Mouse (Mus musculus): ENCODE measurements at regions not wholly inside any gene's neighbourhood (a gene's known extent, or its start where the extent isn't known, plus 50 kb on each side); places are given as distances from the start of the nearest gene placed in this dataset.

DNA sequence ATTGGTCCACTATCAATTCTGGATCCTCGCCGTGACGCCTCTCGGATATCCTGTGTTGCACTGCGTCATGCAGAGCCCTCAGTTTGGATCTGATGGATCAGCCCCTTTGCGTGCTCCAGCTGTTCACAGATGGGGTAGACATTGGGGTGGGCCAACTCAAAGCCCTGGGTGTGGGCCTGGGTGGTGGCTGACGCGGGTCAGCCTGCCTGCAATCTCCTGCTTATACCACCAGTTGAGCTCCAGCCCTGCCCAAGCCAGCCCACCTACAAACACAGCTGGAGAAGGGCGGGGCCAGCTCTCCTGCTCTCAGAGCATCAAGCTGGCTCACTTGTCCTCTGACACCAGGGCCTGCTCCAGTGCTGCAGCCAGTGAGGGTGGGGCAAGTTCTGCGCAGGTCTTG is 73.1 kb downstream of the Rps15a start:
- ATAC-seq: no peak
- Histone ChIP-seq H3K27me3 (replicated peaks) (no peaks in the 10 kb centered on the region), H3K4me1 (no peaks in the 10 kb centered on the region), H3K4me2 (no peak overlapping the region), H3K9me3 (replicated peaks) (no peaks in the 10 kb centered on the region), H3K27ac (no peak overlapping the region), H3K4me3 (no peak overlapping the region), H3K36me3 (no peaks in the 10 kb centered on the region), H3K9ac (no peak overlapping the region)
- 52% methylated on average over 10 of the region's 10 CpGs for WGBS (ENCODE audit: insufficient replicate concordance)

DNA sequence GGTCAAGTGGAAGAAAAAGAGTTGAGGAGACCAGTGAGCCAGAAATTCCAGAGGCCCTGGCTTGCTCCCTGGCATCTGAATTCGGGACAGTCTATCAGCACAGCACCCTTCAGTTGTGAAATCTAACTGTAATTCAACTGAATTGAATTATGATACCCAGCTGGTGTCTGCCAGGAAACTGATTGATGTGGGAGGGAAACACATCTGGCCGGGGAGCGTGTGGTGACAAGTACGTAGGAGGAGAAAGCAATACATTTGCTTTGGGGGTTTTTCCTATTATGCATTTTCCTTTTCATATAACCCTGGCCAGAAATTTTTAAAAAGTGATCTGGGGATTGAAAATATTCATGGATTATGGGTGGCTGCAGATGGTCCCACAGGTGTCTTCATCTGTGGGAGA is 76.1 kb downstream of the Rps15a start:
- 72% methylated on average over 4 of the region's 4 CpGs for WGBS (ENCODE audit: insufficient replicate concordance)
- H3K4me2 ChIP-seq: no peak overlapping the region
- no peak for ATAC-seq
- no peak overlapping the region for H3K9ac ChIP-seq
- H3K4me1 ChIP-seq: no peaks in the 10 kb centered on the region
- no peak overlapping the region for H3K4me3 ChIP-seq
- no peak overlapping the region for H3K27ac ChIP-seq
- H3K9me3 ChIP-seq (replicated peaks): no peaks in the 10 kb centered on the region
- H3K36me3 ChIP-seq: no peaks in the 10 kb centered on the region
- H3K27me3 ChIP-seq (replicated peaks): no peaks in the 10 kb centered on the region

DNA sequence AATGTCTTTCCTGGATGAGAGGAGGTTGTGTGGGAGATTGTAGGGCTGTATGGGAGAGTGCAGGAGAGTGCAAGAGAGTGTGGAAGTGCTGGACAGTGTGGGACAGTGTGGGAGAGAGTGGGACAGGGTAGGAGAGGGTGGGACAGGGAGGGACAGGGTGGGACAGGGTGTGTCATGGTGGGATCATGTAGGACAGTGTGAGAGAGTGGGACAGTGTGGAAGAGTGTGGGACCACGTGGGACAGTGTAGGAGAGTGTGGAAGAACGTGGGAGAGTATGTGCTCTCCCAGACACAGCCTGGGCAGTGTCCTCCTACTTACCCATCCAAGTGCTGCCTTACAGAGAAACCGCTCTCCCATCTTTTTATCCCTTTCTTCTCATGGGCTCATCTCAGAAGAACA is 78.9 kb downstream of the Rps15a start:
- H3K36me3 ChIP-seq: no peaks in the 10 kb centered on the region
- no peak for ATAC-seq
- no peaks in the 10 kb centered on the region for H3K4me1 ChIP-seq
- no peak overlapping the region for H3K9ac ChIP-seq
- no peak overlapping the region for H3K27ac ChIP-seq
- no peaks in the 10 kb centered on the region for H3K27me3 ChIP-seq (replicated peaks)
- no peak overlapping the region for H3K4me2 ChIP-seq
- WGBS (ENCODE audit: insufficient replicate concordance): 40% methylated on average over 3 of the region's 3 CpGs
- no peak overlapping the region for H3K4me3 ChIP-seq
- no peaks in the 10 kb centered on the region for H3K9me3 ChIP-seq (replicated peaks)

DNA sequence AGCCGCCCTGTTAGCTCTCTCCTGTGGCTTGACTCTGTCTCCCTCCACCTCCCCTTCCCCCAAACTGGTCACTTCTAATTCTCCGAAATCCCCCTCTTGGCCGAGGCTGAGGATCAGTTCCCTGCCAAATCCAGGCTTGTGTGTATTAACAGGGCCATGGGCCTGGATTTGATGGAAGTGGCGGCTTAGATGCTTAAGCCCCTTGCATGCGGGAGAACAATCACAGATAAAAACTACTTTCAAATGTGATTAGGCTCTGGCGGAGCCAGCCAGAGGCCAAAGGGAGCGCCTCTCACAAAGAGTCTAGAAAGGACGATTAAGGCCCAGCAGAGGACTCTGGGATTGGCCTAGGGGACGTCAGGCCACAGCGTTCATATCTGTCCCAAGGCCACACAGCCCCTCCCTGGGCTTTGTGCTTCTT is 89.9 kb downstream of the Rps15a start:
- 23% methylated on average over 10 of the region's 10 CpGs for WGBS (ENCODE audit: insufficient replicate concordance)
- Histone ChIP-seq H3K4me1 (no peaks in the 10 kb centered on the region), H3K27ac (no peak overlapping the region), H3K27me3 (replicated peaks) (no peaks in the 10 kb centered on the region), H3K9me3 (replicated peaks) (no peaks in the 10 kb centered on the region), H3K36me3 (no peaks in the 10 kb centered on the region), H3K4me2 (no peak overlapping the region), H3K9ac (no peak overlapping the region), H3K4me3 (no peak overlapping the region)
- ATAC-seq: no peak

DNA sequence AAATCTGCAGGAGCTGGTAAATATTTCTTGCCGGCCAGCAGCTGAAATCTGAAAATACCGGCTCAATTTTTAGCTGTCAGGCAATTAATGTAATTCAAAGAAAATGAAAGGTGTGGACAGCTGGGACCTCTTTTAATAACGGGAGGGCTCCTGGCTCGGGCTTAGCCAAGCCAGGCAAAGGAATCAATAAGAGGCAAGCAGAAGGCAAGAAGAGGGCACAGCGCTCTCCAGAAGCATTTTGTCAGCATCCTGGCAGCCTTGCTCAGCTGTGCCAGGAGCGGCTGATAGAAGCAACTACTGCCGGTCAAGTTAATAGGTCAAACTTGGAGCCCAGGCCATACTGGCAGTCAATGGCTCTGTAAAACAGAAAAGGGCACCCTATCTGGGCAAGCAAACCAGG is 111.4 kb downstream of the Rps15a start:
- no peaks in the 10 kb centered on the region for H3K27me3 ChIP-seq (replicated peaks)

DNA sequence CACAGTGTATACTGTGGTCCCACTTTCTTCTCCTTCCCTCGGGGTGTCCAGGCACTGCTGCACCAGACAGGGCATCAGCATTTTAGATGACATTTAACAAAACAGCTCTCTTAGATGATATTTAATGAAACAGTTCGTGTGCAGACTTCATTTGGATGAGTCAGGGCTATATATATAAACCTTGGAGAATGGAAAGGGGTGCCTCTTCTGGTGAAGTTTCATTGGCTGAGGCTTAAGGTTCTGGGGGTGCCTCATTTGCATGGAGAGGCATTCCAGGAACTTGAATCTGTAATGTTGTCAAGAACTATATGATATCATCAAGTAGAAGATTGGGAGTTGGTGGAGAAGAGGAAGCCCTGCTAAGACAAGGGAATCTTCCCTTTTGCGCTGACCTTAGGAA is 114.1 kb downstream of the Rps15a start:
- H3K4me1 ChIP-seq: no peaks in the 10 kb centered on the region
- H3K36me3 ChIP-seq: no peaks in the 10 kb centered on the region
- H3K9ac ChIP-seq: no peak overlapping the region
- no peak overlapping the region for H3K4me3 ChIP-seq
- H3K27ac ChIP-seq: no peak overlapping the region
- H3K4me2 ChIP-seq: no peak overlapping the region
- ATAC-seq: no peak
- H3K27me3 ChIP-seq (replicated peaks): no peaks in the 10 kb centered on the region
- WGBS (ENCODE audit: insufficient replicate concordance): 61% methylated on average over 3 of the region's 3 CpGs
- no peaks in the 10 kb centered on the region for H3K9me3 ChIP-seq (replicated peaks)

More for the DNA sequence above, 111.4 kb downstream of the Rps15a start:
- Histone ChIP-seq H3K36me3 (no peaks in the 10 kb centered on the region), H3K9ac (no peak overlapping the region), H3K4me1 (no peaks in the 10 kb centered on the region), H3K4me3 (no peak overlapping the region), H3K9me3 (replicated peaks) (no peaks in the 10 kb centered on the region), H3K27ac (no peak overlapping the region), H3K4me2 (no peak overlapping the region)
- WGBS (ENCODE audit: insufficient replicate concordance): 76% methylated on average over 7 of the region's 7 CpGs
- ATAC-seq: no peak

DNA sequence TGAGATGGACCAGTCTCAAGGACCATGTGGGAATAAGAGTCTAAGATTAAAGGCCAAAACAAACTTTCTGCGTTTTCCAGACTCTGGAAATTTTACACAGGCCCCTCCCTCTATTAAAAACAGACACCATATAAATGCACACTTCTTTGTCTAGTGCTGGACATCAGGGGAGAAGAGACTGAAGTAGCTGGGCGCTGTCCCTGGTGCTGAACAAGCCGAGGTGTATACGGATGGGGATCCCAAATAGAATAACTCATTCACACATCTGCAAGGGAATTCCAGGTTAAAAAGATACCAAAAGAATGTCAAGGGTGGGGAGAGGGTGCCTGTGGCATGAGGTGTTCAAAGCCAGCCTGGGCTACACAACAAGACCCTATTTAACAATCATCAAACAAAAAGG is 114.9 kb downstream of the Rps15a start:
- WGBS (ENCODE audit: insufficient replicate concordance): 6% methylated on average over 4 of the region's 4 CpGs
- Histone ChIP-seq H3K4me2 (no peak overlapping the region), H3K27ac (no peak overlapping the region), H3K27me3 (replicated peaks) (no peaks in the 10 kb centered on the region), H3K9me3 (replicated peaks) (no peaks in the 10 kb centered on the region), H3K4me1 (no peaks in the 10 kb centered on the region), H3K4me3 (no peak overlapping the region), H3K9ac (no peak overlapping the region), H3K36me3 (no peaks in the 10 kb centered on the region)
- ATAC-seq: no peak

DNA sequence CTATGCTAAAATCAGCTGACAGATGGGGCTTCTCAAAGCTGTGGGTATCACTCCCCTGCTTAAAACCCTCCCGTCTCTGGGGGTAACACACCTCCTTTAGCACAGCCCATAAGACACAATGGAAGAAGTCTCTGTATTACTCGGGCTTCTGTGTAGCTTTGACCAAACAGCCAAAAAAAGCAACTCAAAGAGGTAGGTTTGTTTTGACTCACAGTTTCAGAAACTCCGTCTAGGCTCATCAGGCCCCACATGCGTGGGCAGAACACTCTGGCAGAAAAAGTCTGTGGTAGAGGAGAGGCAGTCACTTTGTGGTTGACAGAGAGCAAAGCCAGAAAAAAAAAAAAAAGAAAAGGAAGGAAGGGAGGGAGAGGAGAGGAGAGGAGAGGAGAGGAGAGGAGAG is 133.8 kb downstream of the Rps15a start:
- no peak overlapping the region for H3K4me2 ChIP-seq
- ATAC-seq: no peak
- H3K9ac ChIP-seq: no peak overlapping the region
- no peak overlapping the region for H3K27ac ChIP-seq
- no peaks in the 10 kb centered on the region for H3K36me3 ChIP-seq
- no peak overlapping the region for H3K4me3 ChIP-seq
- WGBS (ENCODE audit: insufficient replicate concordance): 54% methylated on average over 4 of the region's 4 CpGs
- H3K9me3 ChIP-seq (replicated peaks): no peaks in the 10 kb centered on the region
- H3K27me3 ChIP-seq (replicated peaks): no peaks in the 10 kb centered on the region
- no peaks in the 10 kb centered on the region for H3K4me1 ChIP-seq

DNA sequence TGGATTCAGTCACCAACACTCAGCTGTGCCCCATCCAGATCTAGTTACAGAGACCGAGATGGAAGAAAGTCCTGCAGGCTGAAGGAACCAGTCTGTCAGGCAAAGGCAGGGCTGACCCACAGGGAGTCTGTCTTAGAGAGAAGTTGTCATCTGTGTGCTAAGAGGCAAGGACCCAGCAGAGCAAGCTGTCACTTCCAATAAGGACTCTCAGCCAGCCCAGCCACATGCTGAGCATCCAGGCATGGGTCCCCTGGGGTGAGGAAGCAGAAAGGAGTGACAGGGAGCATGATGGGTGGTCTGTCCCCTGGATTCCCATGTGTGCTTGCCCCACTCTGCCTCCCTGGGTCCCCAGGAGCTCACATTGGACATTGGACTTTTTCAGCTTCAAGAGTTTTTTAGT is 144.8 kb downstream of the Rps15a start:
- Histone ChIP-seq H3K9me3 (replicated peaks) (no peaks in the 10 kb centered on the region), H3K4me3 (no peak overlapping the region), H3K27me3 (replicated peaks) (no peaks in the 10 kb centered on the region), H3K27ac (no peak overlapping the region), H3K4me1 (no peaks in the 10 kb centered on the region), H3K9ac (no peak overlapping the region), H3K4me2 (no peak overlapping the region), H3K36me3 (no peaks in the 10 kb centered on the region)
- ATAC-seq: no peak
- WGBS (ENCODE audit: insufficient replicate concordance): 23% methylated on average over 1 of the region's 1 CpGs

DNA sequence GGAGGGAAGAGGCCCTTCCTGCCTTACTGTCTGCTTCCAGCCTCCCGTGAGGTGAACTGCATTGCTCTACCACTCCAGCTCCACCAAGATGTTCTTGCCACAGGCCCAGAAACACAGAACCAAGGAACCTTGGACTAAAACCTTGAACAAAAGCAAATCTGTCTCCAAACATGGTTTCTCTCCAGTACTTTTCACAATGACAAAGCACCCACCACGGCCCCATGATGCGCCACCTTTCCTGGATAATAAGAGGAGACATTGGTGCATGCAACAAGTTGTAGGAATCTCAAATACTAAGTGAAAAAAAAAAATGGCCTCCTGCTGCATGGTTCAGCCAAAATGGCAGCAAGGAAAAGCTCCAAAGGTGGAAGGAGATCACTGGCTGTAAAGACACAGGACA is 172.6 kb downstream of the Rps15a start:
- 71% methylated on average over 3 of the region's 3 CpGs for WGBS (ENCODE audit: insufficient replicate concordance)
- H3K4me3 ChIP-seq: no peak overlapping the region
- H3K27ac ChIP-seq: no peak overlapping the region
- no peaks in the 10 kb centered on the region for H3K36me3 ChIP-seq
- H3K27me3 ChIP-seq (replicated peaks): no peaks in the 10 kb centered on the region
- H3K9me3 ChIP-seq (replicated peaks): no peaks in the 10 kb centered on the region
- H3K4me1 ChIP-seq: no peaks in the 10 kb centered on the region
- ATAC-seq: no peak
- H3K9ac ChIP-seq: no peak overlapping the region
- no peak overlapping the region for H3K4me2 ChIP-seq

DNA sequence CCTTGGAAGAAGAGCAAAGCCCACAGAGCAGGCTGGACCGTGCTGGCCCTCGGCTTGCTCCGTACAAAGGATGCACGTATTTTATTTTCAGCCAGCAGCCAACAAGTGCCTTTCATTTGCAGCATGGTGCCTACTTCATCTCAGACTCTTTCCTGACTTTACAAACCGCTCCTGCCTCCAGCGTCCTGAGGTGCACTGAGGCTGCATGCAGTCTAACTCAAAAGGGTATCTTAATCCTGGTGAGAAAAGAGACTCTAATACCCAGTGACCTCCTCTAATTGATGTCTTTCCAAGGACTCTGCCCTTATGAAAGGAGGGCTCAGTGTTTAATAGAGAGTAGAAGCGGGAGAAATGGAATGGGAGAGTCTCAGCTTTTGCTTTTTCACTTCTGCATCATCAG is 176.4 kb downstream of the Rps15a start:
- H3K4me2 ChIP-seq: no peak overlapping the region
- H3K27ac ChIP-seq: no peak overlapping the region
- no peak for ATAC-seq
- H3K4me3 ChIP-seq: no peak overlapping the region
- H3K36me3 ChIP-seq: no peaks in the 10 kb centered on the region
- no peaks in the 10 kb centered on the region for H3K9me3 ChIP-seq (replicated peaks)
- WGBS (ENCODE audit: insufficient replicate concordance): 55% methylated on average over 7 of the region's 7 CpGs
- H3K9ac ChIP-seq: no peak overlapping the region
- no peaks in the 10 kb centered on the region for H3K27me3 ChIP-seq (replicated peaks)
- H3K4me1 ChIP-seq: no peaks in the 10 kb centered on the region

DNA sequence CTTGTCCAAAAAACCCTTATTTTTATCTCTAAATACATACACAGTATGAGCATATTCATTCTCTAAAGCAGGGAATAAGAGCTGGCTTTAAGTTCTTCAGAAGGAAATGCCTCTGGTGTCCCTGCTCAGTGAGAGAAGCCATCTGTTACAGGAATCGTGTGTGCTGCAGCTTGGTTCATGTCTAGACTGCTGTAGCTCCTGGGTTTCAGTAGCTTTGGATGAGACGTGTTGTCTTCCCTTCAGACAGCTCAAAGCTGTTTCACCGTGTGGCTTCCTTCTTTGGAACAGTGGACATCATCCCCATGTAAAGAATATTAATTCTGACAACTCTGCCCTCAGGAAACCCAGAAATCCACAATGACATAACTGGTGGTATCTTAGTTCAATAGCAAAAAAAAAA is 181.1 kb downstream of the Rps15a start:
- H3K36me3 ChIP-seq: no peaks in the 10 kb centered on the region
- H3K4me2 ChIP-seq: no peak overlapping the region
- no peak overlapping the region for H3K4me3 ChIP-seq
- no peaks in the 10 kb centered on the region for H3K27me3 ChIP-seq (replicated peaks)
- ATAC-seq: no peak
- no peak overlapping the region for H3K9ac ChIP-seq
- no peaks in the 10 kb centered on the region for H3K9me3 ChIP-seq (replicated peaks)
- no peak overlapping the region for H3K27ac ChIP-seq
- H3K4me1 ChIP-seq: no peaks in the 10 kb centered on the region
- 54% methylated on average over 3 of the region's 3 CpGs for WGBS (ENCODE audit: insufficient replicate concordance)

DNA sequence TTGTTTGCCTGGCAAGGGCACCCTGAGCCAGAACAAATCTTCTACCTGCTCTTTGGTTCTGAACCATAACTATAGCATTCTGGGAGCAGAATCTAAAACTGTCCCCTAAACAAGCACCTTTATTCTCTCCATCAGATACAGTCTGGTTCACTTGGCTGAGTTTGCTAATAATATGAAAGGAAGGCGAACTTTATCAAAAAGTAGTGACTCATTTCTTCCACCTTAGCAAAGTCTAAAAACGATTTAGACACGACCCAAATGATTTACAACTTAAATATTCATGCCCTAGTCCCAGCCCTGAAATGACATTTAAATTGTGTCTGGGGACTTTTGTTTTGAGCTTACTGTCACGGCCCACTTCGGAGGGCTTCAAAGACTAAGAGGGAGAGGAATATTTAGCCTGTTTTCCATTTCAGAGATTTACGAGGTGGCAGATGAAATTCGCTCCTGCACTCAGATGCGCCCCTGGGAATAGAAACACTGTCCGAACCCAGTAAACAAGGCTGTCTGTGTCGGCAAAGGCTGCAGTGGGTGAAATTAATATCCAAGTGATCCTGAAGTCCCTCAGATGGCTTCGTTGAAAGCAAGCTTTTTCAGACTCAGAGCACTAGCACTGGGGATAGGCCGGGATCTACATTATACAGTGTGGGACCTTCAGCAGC is 184.6 kb downstream of the Rps15a start:
- H3K4me3 ChIP-seq: no peak overlapping the region
- no peaks in the 10 kb centered on the region for H3K9me3 ChIP-seq (replicated peaks)
- WGBS (ENCODE audit: insufficient replicate concordance): 70% methylated on average over 12 of the region's 12 CpGs
- no peak overlapping the region for H3K9ac ChIP-seq
- H3K27me3 ChIP-seq (replicated peaks): no peaks in the 10 kb centered on the region
- no peak overlapping the region for H3K4me2 ChIP-seq
- no peak overlapping the region for H3K27ac ChIP-seq
- ATAC-seq: no peak
- no peaks in the 10 kb centered on the region for H3K4me1 ChIP-seq
- H3K36me3 ChIP-seq: no peaks in the 10 kb centered on the region

Data from liver, embryonic 12.5 days (tissue).